Mouse (Mus musculus): ENCODE data around the gene Cep128. TPM values are rescaled to one million over a fixed set of nuclear protein-coding genes. Genes with fewer than 3 reads are reported as not detected.

Cep128 gene
- total and polyA plus RNA-seq, 3 experiments = 8.9 to 16.1 (median 13.5) TPM

- DNase-seq (ENCODE audit: extremely low read depth) = no peak
Observed at GRCm38 (mm10) chr12:91416828-91417227, 32.6 kb upstream of the Cep128 start.

GRCm38 (mm10) chr12:91415112-91415511 is 30.9 kb upstream of the Cep128 start:
- no peaks in the 10 kb centered on the region for H3K36me3 ChIP-seq (replicated peaks in 1 of 2; ENCODE audit: control insufficient read depth in 1 of 2, insufficient read depth in 1 of 2, low read length in 1 of 2)
- dilution Hi-C loops (cut with MboI; ENCODE audit: extremely low pct_ligation_motif_present, extremely low pct_unique_long_range_greater_than_20kb, low sequenced_read_pairs) = no loop called here

More at GRCm38 (mm10) chr12:91416828-91417227, 32.6 kb upstream of the Cep128 start:
- H3K36me3 ChIP-seq (replicated peaks in 1 of 2; ENCODE audit: control insufficient read depth in 1 of 2, insufficient read depth in 1 of 2, low read length in 1 of 2) = no peaks in the 10 kb centered on the region
- no peak overlapping the region for H3K9ac ChIP-seq (ENCODE audit: insufficient read depth, low read depth)
- no peaks in the 10 kb centered on the region for H3K27me3 ChIP-seq (replicated peaks)
- no peaks in the 10 kb centered on the region for H3K79me2 ChIP-seq (replicated peaks; ENCODE audit: control insufficient read depth, extremely low read depth, insufficient read depth, poor library complexity, severe bottlenecking)
- no peak overlapping the region for H3K4me3 ChIP-seq (replicated peaks in 1 of 3; ENCODE audit: low read depth in 2 of 3, low read length in 2 of 3, poor library complexity in 1 of 3)
- no peak for TF ChIP-seq KAT2A (IDR thresholded peaks at IDR 0.05; ENCODE audit: insufficient replicate concordance, low read length)
- no peak for TF ChIP-seq RCOR1 (conservative IDR thresholded peaks at IDR 0.05; ENCODE audit: low read depth, low read length)
- no peak for TF ChIP-seq MYC (IDR thresholded peaks at IDR 0.05; ENCODE audit: low read depth, low read length)
- TF ChIP-seq MEF2A (IDR thresholded peaks at IDR 0.05; ENCODE audit: borderline replicate concordance, low read depth, low read length) = no peak
- TF ChIP-seq JUND (conservative IDR thresholded peaks at IDR 0.05; ENCODE audit: low read depth, low read length) = no peak
- no peak for TF ChIP-seq CHD2 (IDR thresholded peaks at IDR 0.05; ENCODE audit: low read length)
- no peak for TF ChIP-seq RAD21 (IDR thresholded peaks at IDR 0.05; ENCODE audit: low read depth, low read length)
- in situ Hi-C loops (cut with MboI; ENCODE audit: low pct_ligation_motif_present, low pct_unique_long_range_greater_than_20kb, low sequenced_read_pairs) = loop anchor here (25.0 kb wide), 3 partner anchors 120 to 370 kb away; partner anchors contain the start of gene Ston2
- H3K4me2 ChIP-seq (ENCODE audit: insufficient read depth, low read depth, poor library complexity, severe bottlenecking) = no peak overlapping the region
- H3K4me1 ChIP-seq (ENCODE audit: control insufficient read depth in 1 of 2, insufficient read depth in 2 of 2) = peaks cover 3 to 21% of the 10 kb centered on the region in 2 experiments; a peak in 3 of 4 replicates
- no peak overlapping the region for H3K27ac ChIP-seq (ENCODE audit: insufficient read depth, low read depth)
- dilution Hi-C loops (cut with MboI; ENCODE audit: extremely low pct_ligation_motif_present, extremely low pct_unique_long_range_greater_than_20kb, low sequenced_read_pairs) = no loop called here
- H3K9me3 ChIP-seq (replicated peaks; ENCODE audit: low read length) = no peaks in the 10 kb centered on the region

GRCm38 (mm10) chr12:91412461-91413182 is 28.4 kb upstream of the Cep128 start:
- Histone ChIP-seq H3K4me2 (ENCODE audit: insufficient read depth, low read depth, poor library complexity, severe bottlenecking) (no peak overlapping the region), H3K9ac (ENCODE audit: insufficient read depth, low read depth) (no peak overlapping the region), H3K79me2 (replicated peaks; ENCODE audit: control insufficient read depth, extremely low read depth, insufficient read depth, poor library complexity, severe bottlenecking) (no peaks in the 10 kb centered on the region), H3K36me3 (replicated peaks in 1 of 2; ENCODE audit: control insufficient read depth in 1 of 2, insufficient read depth in 1 of 2, low read length in 1 of 2) (no peaks in the 10 kb centered on the region), H3K4me3 (replicated peaks in 1 of 3; ENCODE audit: low read depth in 2 of 3, low read length in 2 of 3, poor library complexity in 1 of 3) (no peak overlapping the region), H3K27me3 (replicated peaks) (no peaks in the 10 kb centered on the region), H3K27ac (ENCODE audit: insufficient read depth, low read depth) (no peak overlapping the region), H3K4me1 (ENCODE audit: control insufficient read depth in 1 of 2, insufficient read depth in 2 of 2) (peaks cover 0 to 21% of the 10 kb centered on the region in 2 experiments; a peak in 2 of 4 replicates), H3K9me3 (replicated peaks; ENCODE audit: low read length) (no peaks in the 10 kb centered on the region)
- peak; percentile 27 for DNase-seq (ENCODE audit: extremely low read depth)
- dilution Hi-C loops (cut with MboI; ENCODE audit: extremely low pct_ligation_motif_present, extremely low pct_unique_long_range_greater_than_20kb, low sequenced_read_pairs) (no loop called here), in situ Hi-C loops (cut with MboI; ENCODE audit: low pct_ligation_motif_present, low pct_unique_long_range_greater_than_20kb, low sequenced_read_pairs) (loop anchor here (25.0 kb wide), 3 partner anchors 125 to 375 kb away; partner anchors contain the start of gene Ston2)
- TF ChIP-seq ZC3H11A (IDR thresholded peaks at IDR 0.05; ENCODE audit: low read depth, low read length) = no peak
- TF ChIP-seq TBP (conservative IDR thresholded peaks at IDR 0.05; ENCODE audit: low read depth, low read length) = no peak
- TF ChIP-seq CHD1 (IDR thresholded peaks at IDR 0.05; ENCODE audit: low read depth, low read length) = no peak
- no peak for TF ChIP-seq USF1 (IDR thresholded peaks at IDR 0.05; ENCODE audit: low read depth, low read length)
- no peak for TF ChIP-seq KAT2A (IDR thresholded peaks at IDR 0.05; ENCODE audit: insufficient replicate concordance, low read length)
- TF ChIP-seq MAZ (IDR thresholded peaks at IDR 0.05; ENCODE audit: low read depth, low read length) = no peak
- TF ChIP-seq USF2 (conservative IDR thresholded peaks at IDR 0.05; ENCODE audit: low read depth, low read length) = no peak
- TF ChIP-seq HCFC1 (IDR thresholded peaks at IDR 0.05; ENCODE audit: low read depth, low read length) = no peak
- TF ChIP-seq GABPA (IDR thresholded peaks at IDR 0.05; ENCODE audit: insufficient replicate concordance, low read depth, low read length) = no peak
- no peak for TF ChIP-seq MAFK (IDR thresholded peaks at IDR 0.05; ENCODE audit: insufficient replicate concordance, low read length)
- no peak for TF ChIP-seq MYC (IDR thresholded peaks at IDR 0.05; ENCODE audit: low read depth, low read length)
- TF ChIP-seq ZNF384 (IDR thresholded peaks at IDR 0.05; ENCODE audit: low read depth, low read length) = no peak
- TF ChIP-seq NELFE (IDR thresholded peaks at IDR 0.05; ENCODE audit: low read depth, low read length) = no peak
- no peak for TF ChIP-seq CHD2 (IDR thresholded peaks at IDR 0.05; ENCODE audit: low read length)
- TF ChIP-seq JUN (IDR thresholded peaks at IDR 0.05; ENCODE audit: insufficient read depth, low read depth, low read length) = no peak

More at GRCm38 (mm10) chr12:91415112-91415511, 30.9 kb upstream of the Cep128 start:
- in situ Hi-C loops (cut with MboI; ENCODE audit: low pct_ligation_motif_present, low pct_unique_long_range_greater_than_20kb, low sequenced_read_pairs) = loop anchor here (25.0 kb wide), 3 partner anchors 122 to 372 kb away; partner anchors contain the start of gene Ston2
- H3K27ac ChIP-seq (ENCODE audit: insufficient read depth, low read depth) = no peak overlapping the region
- no peaks in the 10 kb centered on the region for H3K9me3 ChIP-seq (replicated peaks; ENCODE audit: low read length)
- TF ChIP-seq RAD21 (IDR thresholded peaks at IDR 0.05; ENCODE audit: low read depth, low read length) = peak; percentile 29
- TF ChIP-seq SMC3 (IDR thresholded peaks at IDR 0.05; ENCODE audit: low read depth, low read length) = peak; percentile 43
- TF ChIP-seq ZC3H11A (IDR thresholded peaks at IDR 0.05; ENCODE audit: low read depth, low read length) = no peak
- TF ChIP-seq NELFE (IDR thresholded peaks at IDR 0.05; ENCODE audit: low read depth, low read length) = no peak
- no peak for TF ChIP-seq EP300 (IDR thresholded peaks at IDR 0.05; ENCODE audit: low read length)
- peak; percentile 9 to 64; a peak in 2 of 4 replicates for TF ChIP-seq CTCF (conservative IDR thresholded peaks at IDR 0.05 in 1 of 2, IDR thresholded peaks at IDR 0.05 in 1 of 2; ENCODE audit: low read depth in 2 of 2, low read length in 2 of 2)
- TF ChIP-seq ZKSCAN1 (IDR thresholded peaks at IDR 0.05; ENCODE audit: borderline replicate concordance, low read depth, low read length) = no peak
- no peak for TF ChIP-seq USF1 (IDR thresholded peaks at IDR 0.05; ENCODE audit: low read depth, low read length)
- TF ChIP-seq ELF1 (IDR thresholded peaks at IDR 0.05; ENCODE audit: low read depth, low read length) = no peak
- H3K4me2 ChIP-seq (ENCODE audit: insufficient read depth, low read depth, poor library complexity, severe bottlenecking) = peak overlapping the region; percentile 12; the same call in 1 of the 2 replicates
- H3K27me3 ChIP-seq (replicated peaks) = no peaks in the 10 kb centered on the region
- H3K9ac ChIP-seq (ENCODE audit: insufficient read depth, low read depth) = no peak overlapping the region
- peak; percentile 16 for DNase-seq (ENCODE audit: extremely low read depth)
- H3K79me2 ChIP-seq (replicated peaks; ENCODE audit: control insufficient read depth, extremely low read depth, insufficient read depth, poor library complexity, severe bottlenecking) = no peaks in the 10 kb centered on the region
- H3K4me3 ChIP-seq (replicated peaks in 1 of 3; ENCODE audit: low read depth in 2 of 3, low read length in 2 of 3, poor library complexity in 1 of 3) = no peak overlapping the region
- peaks cover 0 to 21% of the 10 kb centered on the region in 2 experiments; a peak in 2 of 4 replicates for H3K4me1 ChIP-seq (ENCODE audit: control insufficient read depth in 1 of 2, insufficient read depth in 2 of 2)
